Mouse (Mus musculus) granulocyte monocyte progenitor cell, adult 5-6 weeks (primary cell): Measurements from ENCODE around the gene Tmem116. TPM values are rescaled to one million over a fixed set of nuclear protein-coding genes. Genes with fewer than 3 reads are reported as not detected.

Experiments
- ATAC-seq: replicated peaks from 2 replicates; pipeline ENCODE4 v1.8.0; 2016; ENCODE audit warnings: mild to moderate bottlenecking, moderate TSS enrichment, inconsistent platforms; ENCODE audit not compliant: poor library complexity, severe bottlenecking
- total RNA-seq, 2 experiments: library from RNA; stranded (forward) in 1 of 2; stranded (reverse) in 1 of 2; fragments of 200-712, 200-1000 nt in 1 of 2; fragments of >200 nt in 1 of 2; fragmentation: Nextera tagmentation in 1 of 2; gene quantifications; 2 replicates each; pipeline ENCODE4 v1.2.3; 2014 to 2017

Tmem116 gene
- total RNA-seq, 2 experiments from 2014 or later, result 0.62 TPM; not detected in 1

DNA sequence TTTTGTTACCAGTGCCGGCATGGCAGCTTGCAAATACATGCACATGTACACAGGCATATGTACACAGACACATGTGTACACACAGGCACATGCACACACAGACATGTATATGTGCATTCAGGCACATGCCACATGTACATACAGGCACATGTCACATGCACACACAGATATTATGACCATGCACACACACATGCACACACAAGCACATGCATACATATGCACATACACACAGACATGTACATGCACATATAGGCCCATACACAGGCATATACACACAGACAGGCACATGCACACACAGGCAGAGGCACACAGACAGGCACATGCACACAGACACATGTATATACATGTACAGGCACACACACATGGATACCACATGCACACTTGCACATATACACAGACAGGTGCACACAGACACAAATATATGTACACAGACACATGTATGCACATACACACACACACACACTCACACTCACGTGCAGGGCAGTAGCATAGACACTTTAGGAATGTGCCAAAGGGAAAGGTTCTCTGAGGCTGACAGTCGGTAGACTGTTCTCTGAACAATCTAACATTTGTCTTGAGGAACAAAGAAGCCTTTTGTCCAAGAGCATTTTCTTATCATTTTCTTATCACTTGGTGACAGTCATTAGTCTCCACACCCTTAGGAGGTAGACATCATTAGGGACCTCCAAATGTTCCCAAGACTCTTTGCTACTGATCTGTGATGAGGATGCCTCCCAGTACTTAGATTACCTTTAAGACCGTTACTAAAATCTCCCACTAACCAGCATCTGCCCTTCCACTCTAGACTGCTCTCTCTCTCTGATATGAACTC, 9.9 kb downstream of the Tmem116 start:
- no peak for ATAC-seq

DNA sequence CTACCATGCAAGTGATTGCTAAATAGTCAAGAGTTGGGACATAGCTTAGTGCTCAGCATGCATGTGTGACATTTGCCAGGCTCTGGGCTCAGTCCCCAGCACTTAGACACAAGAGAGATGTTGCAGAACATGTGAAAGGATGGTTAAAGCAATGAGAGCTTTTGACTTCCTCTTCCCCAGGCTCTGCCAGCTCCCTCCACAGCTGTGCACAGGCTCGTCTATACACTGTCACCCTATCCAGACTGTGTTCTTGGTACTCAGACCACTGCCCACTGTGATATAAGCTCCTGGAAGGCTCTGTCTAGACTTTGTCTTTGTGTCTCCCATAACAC, 10.4 kb downstream of the Tmem116 start:
- ATAC-seq, result peak; percentile 95

DNA sequence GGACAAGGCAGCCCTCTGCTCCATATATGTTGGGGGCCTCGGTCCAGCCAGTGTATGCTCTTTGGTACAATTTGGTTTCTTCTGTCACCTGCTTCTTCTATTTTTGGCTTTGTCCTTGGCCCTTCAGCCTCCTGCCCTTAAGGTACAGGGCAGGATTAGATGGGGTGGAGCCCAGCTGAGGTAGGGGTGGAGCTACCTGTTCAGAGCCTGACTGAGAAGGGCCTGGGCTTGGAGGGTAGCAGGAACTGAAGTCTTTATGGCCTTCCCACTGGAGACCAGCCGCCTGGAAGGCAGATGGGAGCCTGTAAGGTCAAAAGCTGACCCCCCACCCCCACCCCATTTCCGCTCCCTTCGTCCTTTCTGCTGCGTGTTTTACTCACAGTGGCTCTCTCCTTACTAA, 11.3 kb downstream of the Tmem116 start:
- no peak for ATAC-seq

DNA sequence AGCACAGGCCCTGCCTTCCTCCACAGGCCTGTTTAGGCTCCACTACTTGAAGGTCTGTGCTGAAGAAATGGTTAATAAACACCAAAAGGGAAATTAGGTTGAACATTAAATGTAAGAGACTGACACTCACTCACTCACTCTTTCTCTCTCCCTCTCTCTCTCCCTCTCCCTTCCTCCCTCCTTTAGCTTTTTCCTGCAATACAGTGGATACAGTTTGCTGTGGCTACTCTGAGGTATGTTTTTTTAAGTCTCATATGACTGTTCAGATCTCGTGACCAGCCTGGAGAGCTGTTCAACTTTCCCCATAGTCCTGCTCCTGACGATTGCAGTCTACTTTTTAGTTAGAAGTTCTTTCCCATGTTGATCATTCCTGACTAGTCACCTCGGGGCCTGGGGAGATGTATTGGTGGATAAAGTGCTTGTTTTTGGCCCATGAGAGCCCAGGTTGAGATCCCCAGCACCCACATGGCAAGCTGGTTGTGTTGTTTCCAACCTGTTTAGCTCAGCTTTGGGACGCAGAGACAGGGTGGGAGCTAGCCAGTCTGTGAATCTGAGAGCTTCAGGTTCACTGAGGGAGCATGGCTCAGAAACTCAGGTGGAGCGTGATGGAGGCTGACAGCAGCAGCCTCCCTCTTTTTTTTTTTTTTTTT, 12.0 kb downstream of the Tmem116 start:
- no peak for ATAC-seq

DNA sequence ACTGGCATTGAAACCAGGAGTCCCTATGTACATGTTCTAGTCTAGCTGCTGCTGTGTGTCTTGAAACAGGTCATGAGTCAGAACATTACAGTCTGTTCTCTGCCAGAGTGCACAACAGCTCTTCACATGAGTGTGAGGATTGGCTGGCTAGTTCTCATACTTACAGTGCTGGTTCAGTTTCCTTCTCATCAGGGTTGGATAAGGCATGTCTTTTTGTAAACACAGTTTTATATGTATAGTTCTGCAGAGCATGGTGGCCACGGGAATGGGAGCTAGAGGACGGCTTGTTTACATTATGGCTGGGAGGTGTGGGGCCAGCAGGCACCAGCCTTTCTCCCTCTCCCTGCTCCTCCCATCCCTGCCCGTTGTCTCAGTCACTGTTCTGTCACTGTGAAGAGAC, 17.9 kb downstream of the Tmem116 start:
- no peak for ATAC-seq

DNA sequence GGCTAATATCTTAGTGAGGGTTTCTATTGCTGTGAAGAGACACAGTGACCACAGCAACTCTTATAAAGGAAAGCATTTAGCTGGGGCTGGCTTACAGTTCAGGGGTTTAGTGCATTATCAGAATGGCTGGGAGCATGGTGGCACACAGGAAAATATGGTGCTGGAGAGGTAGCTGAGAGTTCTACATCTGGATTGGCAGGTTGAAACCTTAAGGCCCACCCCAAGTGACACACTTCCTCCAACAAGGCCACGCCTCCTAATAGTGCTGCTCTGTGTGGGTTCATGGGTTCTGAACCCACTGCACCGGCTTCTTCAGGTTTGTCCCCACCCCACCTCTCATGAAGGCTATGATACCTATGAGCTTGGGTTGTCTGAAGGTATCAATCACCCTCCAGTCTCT, 20.7 kb downstream of the Tmem116 start:
- ATAC-seq, result no peak

DNA sequence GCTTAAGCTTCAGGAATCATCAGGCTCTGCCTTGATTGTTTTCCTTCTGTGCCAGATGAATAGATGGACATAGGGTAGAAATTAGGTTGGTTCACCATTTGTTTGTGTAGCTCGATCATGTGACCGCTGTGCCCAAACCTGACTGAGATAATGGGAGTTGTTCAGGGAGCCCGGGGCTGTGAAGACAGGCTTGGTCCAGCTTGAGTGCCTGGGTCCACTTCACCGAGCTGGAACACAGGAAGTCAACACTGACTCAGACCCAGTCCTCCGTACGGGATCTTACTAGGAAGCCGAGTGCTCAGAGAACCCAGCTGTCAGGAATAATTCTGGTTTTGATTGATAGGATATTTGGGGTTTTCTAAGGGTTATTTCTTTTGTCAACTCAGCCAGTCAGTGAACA, 22.9 kb downstream of the Tmem116 start:
- ATAC-seq, result no peak

DNA sequence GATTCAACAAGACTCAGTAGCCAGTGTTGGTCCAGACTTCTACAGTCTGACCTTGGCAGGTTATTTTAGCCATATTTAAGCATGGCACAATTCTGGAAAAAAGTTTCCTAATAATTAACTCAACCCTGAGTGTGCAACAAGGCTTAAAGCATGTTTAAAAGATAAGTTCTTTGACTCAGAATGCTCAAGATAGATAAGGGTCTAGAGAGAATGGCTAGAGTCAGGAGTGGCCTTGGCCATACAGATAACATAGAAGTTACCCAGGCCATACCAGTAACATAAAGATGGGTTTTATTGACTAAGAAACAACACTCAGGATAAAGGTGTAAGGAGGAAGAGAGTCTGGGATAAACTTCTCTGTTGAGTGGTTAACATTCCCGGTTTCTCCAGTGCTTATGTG, 24.3 kb downstream of the Tmem116 start:
- no peak for ATAC-seq

DNA sequence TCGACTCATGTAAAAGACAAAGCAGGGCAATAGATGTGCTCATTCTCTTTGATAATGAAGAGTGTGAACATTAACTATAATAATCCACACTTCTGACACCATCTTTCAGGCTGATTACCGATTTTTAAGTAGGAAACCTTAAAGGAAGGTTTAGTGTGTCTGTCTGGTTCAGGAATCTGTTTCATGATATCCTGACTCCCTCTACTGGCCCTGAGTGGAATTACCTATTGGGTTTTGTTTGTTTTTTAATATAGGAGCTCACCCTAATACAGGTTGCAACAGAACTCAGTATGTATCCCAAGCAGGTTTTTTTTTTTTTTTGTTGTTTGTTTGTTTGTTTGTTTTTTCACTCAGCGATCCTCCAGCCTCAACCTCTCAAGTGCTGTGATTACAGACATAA, 26.0 kb downstream of the Tmem116 start:
- peak; percentile 69 for ATAC-seq

DNA sequence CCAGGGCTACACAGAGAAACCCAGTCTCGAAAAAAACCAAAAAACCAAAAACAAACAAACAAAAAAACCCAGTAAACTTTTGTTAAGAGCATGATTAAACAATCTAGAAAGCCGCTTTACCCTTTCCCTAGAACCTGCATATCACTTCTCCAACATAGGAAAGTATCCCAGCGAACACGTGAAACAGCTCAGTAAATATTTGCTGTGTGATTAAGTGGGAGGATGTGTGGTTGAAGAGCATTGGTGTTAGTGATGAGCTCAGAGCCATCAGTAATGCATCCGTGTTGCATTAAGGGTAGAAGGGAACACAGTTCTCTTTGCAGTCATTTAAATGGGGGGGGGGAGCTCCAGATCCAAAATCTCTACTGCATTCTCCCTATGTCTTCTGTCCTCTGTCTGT, 33.1 kb downstream of the Tmem116 start:
- no peak for ATAC-seq

DNA sequence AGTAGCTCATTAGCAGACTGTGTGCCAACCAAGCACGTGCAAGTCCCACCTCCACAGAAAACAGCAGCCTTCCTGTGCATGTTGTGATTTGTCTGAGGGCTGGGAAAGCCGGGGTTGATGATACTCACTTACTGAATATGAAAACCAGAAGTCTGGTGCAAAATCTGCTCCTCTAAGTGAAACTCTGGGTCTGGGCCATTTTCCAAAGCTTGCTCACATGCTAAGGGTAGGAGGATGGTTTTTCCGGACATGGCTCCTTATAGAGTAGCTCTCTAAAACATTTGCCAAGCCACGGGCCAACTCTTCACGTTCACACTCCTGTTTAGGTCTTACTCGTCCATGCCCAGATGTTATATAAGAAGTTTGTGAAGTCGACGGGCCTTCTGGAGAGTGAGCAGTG, 41.6 kb downstream of the Tmem116 start:
- ATAC-seq, result no peak

DNA sequence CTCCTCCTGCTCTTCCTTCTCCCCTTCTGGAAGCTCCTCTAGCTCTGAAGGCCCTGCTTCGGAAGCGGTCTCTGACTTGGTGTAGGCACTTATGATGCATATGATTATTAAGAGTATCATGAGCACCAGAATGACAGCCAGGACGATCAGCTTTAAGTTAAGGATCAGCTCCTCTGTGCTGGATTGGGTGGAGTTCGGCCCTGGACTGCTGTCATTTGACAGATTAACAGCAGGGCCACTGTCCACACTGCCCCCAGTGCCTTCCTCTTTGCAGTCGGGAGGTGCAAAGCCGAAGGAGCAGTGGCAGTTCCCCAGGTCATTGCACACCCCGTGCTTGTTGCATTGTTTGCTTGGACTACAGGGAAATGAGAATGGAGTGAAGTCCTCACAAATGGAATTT, 49.0 kb downstream of the Tmem116 start:
- ATAC-seq, result peak; percentile 70

DNA sequence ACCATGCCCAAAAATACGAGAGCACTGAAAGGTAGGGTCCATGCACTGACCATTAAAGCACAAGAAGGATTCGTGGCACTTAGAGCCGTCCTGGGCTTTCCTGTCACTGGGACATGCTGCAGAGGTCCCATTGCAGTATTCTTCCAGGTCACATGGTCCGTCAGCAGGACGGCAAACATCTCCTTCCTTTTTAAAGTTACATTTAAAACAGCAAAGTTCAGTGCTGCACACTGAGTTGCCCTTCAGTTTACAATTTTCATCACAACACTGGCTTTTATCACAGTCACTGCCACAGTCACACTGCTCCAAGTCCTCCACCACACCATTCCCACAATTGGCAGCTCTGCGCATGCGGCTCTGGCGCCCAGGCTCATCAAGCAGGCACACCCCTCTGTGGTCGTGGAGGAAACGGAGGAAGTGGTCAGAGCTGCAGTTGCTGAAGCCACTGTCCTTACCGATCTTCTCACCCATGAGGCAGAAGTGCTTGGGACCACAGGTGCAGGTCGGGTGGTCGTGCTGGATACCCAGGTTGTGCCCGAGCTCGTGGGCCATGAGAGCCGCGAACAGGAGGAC, 49.8 kb downstream of the Tmem116 start:
- peak; percentile 90 for ATAC-seq

DNA sequence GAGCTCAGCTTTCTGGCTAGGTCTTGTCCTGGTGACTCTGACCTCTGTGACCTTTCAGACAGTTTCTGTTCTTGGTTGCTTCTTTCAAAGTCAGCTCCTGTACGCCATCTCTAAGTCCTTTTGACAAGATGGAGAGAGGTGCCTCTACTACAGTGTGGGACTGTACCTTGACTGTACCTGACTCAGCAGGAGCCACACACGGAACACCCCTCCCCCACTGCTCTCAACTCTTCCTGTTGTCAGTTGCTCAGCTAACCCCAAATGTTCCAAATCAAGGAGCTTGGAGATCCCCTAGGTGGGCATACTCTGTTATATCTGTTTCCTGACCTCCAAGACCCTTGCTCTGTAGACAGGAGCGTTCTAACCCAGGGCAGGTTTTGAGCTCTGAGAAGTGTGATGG, 51.5 kb downstream of the Tmem116 start, which contains the start of gene Adam1b:
TSS of gene Adam1b (minus strand) at position 205 of the 400 bp plus-strand sequence.
- ATAC-seq, result no peak

DNA sequence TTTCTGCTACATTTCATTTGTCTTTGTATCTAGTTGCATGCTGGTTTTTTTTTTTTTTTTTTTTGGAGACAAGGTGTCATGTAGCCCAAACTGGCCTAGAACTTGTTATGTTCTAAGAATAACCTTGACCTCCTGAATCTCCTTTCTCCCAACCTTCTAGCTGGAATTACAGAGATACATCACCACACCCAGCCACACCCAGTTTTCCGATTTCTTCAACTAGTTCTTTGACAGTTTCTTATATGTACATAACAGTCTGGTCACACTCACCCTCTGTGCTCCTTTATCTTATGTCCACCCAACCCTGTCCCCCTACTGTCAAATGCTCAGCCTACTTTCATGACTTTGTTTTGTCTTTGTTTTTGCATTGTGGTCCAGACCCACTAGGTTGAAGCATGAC, 55.2 kb downstream of the Tmem116 start:
- ATAC-seq, result no peak

DNA sequence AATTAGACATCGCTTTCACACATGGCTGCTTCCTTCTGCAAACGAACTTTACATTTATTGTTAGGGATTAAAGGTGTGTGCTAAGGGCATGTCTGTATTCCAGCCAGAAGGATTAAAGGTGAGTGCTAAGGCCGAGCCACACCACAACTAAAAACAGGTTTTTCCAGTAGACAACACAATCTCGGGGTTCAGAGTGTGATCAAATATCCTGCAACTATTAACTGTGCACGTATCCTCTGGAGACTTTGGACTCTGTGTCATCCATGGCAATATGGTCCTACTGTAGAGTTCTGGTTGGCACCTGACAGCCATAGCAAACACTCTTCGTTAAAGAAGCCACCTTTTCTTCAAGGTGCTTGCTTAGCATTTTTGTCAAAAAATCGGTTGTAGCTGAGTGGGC, 58.3 kb downstream of the Tmem116 start:
- no peak for ATAC-seq

DNA sequence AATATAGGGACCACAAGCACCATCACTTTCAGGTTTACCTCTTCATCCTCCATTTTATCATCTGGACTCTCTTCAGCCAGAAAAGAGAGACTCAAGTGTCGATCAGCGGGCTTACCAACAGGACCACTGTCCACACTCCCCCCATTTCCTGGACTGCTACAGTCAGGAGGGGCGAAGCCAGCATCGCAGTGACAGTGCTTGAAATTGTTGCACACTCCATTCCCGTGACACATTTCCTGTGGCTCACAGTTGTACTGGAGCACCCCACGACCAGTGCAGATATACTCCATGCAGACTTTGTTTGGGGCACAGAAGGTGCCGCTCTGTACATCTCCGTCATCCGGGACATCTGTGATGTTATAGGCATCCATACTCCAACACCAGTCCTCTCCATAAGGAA, 67.3 kb downstream of the Tmem116 start:
- peak; percentile 64 for ATAC-seq

DNA sequence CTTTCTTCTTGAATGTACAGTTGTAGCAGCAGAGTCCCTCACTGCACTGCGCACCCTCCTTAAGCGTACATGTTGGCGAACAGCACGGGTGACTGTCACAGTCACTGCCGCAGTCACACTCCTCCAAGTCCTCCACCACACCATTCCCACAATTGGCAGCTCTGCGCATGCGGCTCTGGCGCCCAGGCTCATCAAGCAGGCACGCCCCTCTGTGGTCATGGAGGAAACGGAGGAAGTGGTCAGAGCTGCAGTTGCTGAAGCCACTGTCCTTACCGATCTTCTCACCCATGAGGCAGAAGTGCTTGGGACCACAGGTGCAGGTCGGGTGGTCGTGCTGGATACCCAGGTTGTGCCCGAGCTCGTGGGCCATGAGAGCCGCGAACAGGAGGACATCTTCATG, 68.1 kb downstream of the Tmem116 start:
- ATAC-seq, result peak; percentile 93

DNA sequence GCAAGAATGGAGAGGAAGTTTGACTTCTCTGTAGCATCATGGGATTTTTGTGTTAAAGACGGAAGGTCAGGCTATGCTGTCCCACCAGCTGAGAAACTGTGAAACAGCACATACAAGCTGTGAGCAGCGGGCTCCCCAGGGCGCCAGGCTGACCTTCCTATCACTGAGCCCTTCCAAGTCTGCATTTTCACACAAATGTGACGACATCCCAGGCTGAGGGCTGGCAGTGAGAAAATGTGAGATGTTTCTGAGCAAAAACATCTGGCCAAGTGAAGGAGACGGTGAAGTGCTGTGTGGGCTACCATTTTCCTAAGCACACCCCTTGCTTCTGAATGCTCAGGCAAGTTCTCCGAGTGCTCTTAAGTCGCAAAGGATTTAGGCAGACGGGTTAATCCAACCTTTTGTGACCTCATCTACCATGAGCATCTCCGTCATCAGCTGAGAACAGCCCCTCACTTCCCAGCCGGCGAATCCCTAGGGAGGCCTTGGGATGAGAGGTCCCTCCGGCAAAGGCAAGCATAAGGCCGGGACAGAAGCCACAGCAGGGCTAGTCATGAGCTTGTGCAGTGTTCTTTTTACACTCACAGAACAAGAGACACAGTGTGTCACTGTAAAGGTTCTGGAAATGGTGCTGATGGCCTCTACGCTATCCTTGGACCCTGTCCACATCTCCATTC, 74.2 kb downstream of the Tmem116 start:
- ATAC-seq, result no peak

DNA sequence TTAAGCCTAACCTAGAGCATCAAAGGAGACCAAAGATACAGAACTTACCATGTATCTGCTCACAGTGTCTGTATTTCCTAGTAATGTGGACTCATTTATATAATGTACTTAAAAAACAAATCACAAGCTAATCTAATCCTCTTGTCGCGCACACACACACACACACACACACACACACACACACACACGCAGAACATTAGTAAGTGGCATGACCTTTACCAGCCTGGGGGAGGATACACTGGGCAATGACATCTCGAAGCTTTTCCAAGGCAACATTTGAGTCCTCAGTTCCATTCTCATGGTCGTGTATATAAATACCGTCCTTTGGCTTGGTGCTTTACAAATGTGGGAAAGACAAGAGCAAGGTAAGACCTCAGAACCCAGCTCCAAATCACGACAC, 74.8 kb downstream of the Tmem116 start:
- no peak for ATAC-seq

DNA sequence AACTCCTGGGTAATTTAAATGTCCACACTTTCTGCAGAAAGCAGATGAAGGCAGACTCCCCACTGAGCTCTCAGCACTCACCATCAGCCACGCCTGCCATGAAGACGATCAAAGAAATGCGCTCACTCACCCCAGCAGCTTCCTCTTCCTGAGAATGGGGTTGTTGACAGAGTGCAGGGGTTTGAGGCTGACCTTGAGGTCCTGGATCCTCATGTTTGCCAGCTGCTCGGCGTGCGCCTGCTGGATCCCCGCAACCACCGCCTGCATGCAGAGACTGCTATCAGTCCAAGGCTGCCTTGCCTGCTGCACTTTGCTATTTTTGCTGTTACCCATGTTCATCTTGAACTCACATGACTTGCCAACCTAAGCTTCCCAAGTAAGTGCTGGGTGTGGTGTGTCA, 75.3 kb downstream of the Tmem116 start:
- ATAC-seq, result no peak
